Mouse (Mus musculus) olfactory bulb, adult 2 months (tissue): Measurements from ENCODE around the gene Rab13. TPM values are rescaled to one million over a fixed set of nuclear protein-coding genes. Genes with fewer than 3 reads are reported as not detected.
"Not testable (repeated sequence)": the region's sequence is repeated elsewhere in the genome, so short reads cannot be mapped to it uniquely, and the experiment has no call there.

Experiments used
- H3K27ac ChIP-seq: fragments of 200-500 bp; 2 replicates; pipeline ENCODE4 v1.5.1; 2012; ENCODE audit warnings: low read depth, low read length; ENCODE audit not compliant: insufficient read depth
- H3K4me1 ChIP-seq: fragments of 200-500 bp; 2 replicates; pipeline ENCODE4 v1.6.1; 2012; ENCODE audit warnings: low read length; ENCODE audit not compliant: control insufficient read depth, insufficient read depth
- H3K4me3 ChIP-seq: fragments of 200-500 bp; 2 replicates; pipeline ENCODE4 v1.5.1; 2012; ENCODE audit warnings: mild to moderate bottlenecking, low read depth, low read length, moderate library complexity; ENCODE audit not compliant: insufficient read depth
- CTCF ChIP-seq: fragments of 200-500 bp; IDR thresholded peaks from 2 replicates; pipeline ENCODE4 v1.5.1; 2012; ENCODE audit warnings: low read depth, mild to moderate bottlenecking, low read length, moderate library complexity; ENCODE audit not compliant: insufficient read depth
- POLR2A ChIP-seq: fragments of 200-500 bp; IDR thresholded peaks from 2 replicates; pipeline ENCODE4 v1.6.1; 2012; ENCODE audit warnings: mild to moderate bottlenecking, low read depth, low read length, moderate library complexity; ENCODE audit not compliant: insufficient read depth
- WGBS: fragments of 180-500 bp; shearing (Covaris S2); methylation state at CpG from one replicate; pipeline ENCODE4 v1.1.7; 2018; 5-methylcytosine and 5-hydroxymethylcytosine counted together
- polyA plus RNA-seq: library from polyadenylated mRNA; stranded (reverse); fragments of >200 nt; gene quantifications from 2 replicates; pipeline ENCODE4 v1.2.4, GENCODE M21; 2012; ENCODE audit warnings: low replicate concordance; ENCODE audit not compliant: missing spikeins, insufficient read depth, insufficient read length

The Rab13 gene
- polyA plus RNA-seq, 1 experiment: not detected

DNA sequence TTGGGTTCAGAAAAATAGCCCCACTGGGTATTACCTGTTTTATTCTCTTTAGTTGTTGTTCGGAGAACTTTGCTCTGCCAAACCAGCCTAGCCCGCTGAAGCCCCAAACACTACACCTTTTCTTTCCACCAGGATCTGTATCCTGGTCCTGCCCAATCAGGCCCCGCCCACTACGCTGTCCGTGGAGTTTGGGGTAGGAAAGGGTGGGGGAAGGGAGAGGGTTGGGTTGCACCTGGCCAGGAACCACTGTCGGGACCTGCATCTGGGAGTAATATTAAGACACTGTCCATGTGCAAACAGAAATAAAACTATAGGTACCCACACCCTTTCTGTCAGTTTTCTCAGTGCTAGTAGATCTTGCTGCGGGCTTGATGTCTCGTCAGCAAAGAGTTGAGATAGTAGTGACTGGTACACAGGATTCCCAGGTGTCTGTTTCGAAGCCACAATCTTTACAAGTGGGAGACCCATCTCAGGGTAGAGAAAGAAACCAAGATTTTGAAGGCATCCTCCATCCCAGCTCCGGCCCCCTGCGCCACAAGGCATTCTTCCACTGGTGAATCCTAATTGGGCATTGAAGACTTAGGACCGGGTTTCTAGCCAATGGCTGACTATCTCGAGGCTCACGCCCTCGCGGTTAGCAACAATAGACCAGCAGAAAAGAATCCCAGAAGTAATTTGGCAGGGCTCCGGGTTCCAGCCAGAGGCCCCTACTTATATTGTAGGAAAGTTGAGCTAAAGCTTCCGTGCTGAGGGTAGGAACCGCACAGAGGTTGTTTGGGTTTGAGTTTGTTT, 29.7 kb downstream of the Rab13 start, which contains the start of gene Creb3l4:
Gene Creb3l4, minus strand, starts transcription at position 529 of the 792 bp plus-strand sequence.
- Histone ChIP-seq H3K4me3 (no peak within 1 kb of the TSS), H3K4me1 (peaks cover 7% of the 10 kb centered on the region), H3K27ac (no peak within 1 kb of the TSS)
- TF ChIP-seq CTCF (no peak), POLR2A (no peak)
- 11% methylated on average over 19 of the region's 19 CpGs for WGBS

DNA sequence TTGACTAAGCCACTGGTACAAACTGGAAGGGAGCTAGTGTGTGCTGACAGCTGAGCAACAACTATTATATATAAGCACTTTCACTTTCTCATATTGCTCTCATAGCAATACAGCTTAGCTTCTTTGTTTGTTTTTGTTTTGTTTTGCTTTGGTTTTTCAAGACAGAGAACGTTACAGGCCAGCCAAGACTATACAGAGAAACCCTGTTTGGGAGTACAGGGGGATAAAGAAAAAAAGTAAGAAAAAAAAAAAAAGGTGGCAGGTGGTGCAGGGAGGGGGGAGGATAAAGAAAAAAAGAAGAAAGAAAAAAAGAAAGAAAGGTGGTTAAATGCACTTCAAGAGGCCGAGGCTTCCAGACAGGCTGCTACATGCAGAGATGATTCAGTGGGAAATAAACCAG, 31.9 kb downstream of the Rab13 start:
- Histone ChIP-seq H3K4me3 (no peak overlapping the region), H3K4me1 (peaks cover 12% of the 10 kb centered on the region), H3K27ac (no peak overlapping the region)
- 35% methylated on average over 2 of the region's 2 CpGs for WGBS
- TF ChIP-seq POLR2A (no peak), CTCF (no peak)

DNA sequence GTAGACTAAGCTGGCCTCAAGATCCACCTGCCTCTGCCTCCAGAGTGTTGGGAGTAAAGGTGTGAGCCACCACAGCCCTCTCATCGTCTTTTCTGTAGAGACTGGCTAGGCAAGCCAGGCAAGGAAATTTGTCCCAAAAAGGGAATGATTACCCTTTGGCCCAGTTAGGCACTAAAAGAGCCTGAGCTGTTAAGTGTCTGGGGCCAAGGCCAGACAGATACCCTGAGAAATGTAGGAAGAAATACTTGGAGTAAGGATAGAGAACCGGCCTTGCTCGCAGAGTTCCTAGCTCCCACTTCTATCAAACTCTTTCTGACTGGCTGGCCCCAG, 34.1 kb downstream of the Rab13 start:
- peak overlapping the region; percentile 93 for H3K27ac ChIP-seq
- peaks cover 12% of the 10 kb centered on the region for H3K4me1 ChIP-seq
- TF ChIP-seq POLR2A (no peak), CTCF (no peak)
- 0% methylated on average over 3 of the region's 3 CpGs for WGBS
- H3K4me3 ChIP-seq: peak overlapping the region; percentile 45

DNA sequence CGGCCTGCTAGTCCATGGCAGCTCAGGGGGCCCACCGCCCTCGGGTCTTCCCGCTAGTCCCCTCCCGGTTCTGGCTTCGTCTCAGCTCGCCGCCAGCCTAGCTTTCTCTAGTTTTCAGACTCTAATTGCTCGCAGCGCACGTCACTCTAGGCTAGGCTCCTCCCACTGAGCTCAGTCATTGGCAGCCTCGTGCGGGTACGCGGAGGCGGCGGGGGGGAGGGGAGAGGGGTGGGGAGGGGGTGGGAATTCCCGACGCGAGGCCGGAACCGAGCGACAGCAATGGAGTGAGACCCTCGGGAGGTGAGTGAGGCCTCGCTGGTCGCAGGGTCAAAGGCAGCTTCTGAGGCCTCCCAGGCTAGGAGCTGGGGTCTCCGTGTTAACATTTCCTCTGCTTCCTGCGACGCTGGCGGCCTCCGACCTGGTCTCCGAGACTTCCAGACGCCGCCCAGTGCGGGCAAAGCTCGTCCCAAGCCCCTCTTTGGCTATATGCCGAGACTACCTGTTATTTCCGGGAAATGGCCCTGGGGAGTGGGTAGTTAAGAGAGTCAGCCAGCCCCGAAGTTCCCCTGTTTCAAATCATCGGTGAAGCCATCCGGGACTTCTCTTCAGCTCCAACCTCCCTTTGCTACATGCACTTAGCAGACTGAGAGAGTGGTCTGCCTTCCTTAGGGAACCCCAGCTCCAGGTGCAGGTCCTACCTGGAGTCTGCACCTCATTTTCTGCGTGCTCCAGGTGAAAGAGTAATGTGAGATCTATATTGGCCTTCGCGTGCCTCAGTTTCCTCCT, 34.7 kb downstream of the Rab13 start, which contains the start of gene Slc39a1:
Gene Slc39a1, plus strand, starts transcription at position 213 of the 786 bp plus-strand sequence.
- H3K4me3 ChIP-seq: peak within 1 kb of the TSS; percentile 68
- peak within 1 kb of the TSS; percentile 93 for H3K27ac ChIP-seq
- peaks cover 7% of the 10 kb centered on the region for H3K4me1 ChIP-seq
- under 1% methylated on average over 43 of the region's 44 CpGs for WGBS
- TF ChIP-seq CTCF (no peak), POLR2A (peak; percentile 51)

DNA sequence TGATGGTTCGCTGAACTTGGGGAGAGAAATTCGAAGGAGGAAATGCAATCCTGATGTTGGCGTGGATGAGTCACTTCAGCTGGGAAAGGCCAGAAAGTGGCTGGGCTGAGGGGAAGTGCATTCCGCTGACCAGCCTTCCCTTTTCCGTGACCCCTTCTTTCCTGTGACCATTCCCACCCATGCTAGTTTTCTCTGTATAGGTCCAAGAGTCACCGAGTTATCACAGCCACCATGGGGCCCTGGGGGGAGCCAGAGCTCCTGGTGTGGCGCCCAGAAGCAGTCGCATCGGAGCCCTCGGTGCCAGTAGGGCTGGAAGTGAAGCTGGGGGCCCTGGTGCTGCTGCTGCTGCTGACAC, 35.2 kb downstream of the Rab13 start:
- WGBS: 1% methylated on average over 10 of the region's 10 CpGs
- Histone ChIP-seq H3K4me3 (peak overlapping the region; percentile 68), H3K27ac (0 out of 2 replicates have a peak overlapping the region, but pooled peaks have one; percentile 57), H3K4me1 (peaks cover 6% of the 10 kb centered on the region)
- TF ChIP-seq POLR2A (no peak), CTCF (no peak)

DNA sequence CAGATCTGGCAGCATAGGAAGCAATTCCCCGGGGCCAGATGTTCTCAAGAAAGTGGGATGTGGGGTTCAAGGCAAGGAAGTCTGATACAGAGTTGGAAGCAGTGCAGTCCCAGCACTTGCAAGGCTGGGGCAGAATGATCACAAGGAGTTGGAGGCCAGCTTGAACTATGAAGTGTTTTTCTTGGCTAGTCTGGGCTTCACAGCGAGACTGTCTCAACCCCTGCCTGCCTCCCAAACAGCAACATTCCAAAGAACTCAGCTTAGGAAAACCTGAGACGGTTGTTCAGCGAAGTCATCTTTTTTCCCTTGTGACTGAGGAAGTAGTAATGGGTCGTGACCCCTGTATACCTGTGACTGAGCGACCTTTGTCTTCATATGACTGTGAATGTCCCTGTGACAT, 37.3 kb downstream of the Rab13 start:
- Histone ChIP-seq H3K4me3 (no peak overlapping the region), H3K27ac (no peak overlapping the region), H3K4me1 (peaks cover 7% of the 10 kb centered on the region)
- WGBS: 86% methylated on average over 6 of the region's 6 CpGs
- TF ChIP-seq CTCF (no peak), POLR2A (no peak)

DNA sequence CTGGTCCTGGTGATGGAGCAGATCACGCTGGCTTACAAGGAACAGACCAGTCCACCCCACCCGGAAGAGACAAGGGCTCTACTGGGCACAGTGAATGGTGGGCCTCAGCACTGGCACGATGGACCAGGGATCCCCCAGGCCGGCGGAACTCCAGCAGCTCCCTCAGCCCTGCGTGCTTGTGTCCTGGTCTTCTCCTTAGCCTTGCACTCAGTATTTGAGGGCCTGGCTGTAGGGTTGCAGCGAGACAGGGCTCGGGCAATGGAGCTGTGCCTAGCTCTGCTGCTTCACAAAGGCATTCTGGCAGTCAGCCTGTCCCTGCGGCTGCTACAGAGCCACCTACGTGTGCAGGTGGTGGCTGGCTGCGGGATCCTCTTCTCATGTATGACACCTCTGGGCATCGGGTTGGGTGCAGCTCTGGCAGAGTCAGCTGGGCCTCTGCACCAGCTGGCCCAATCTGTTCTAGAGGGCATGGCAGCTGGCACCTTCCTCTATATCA, 38.3 kb downstream of the Rab13 start:
- not testable (repeated sequence) for H3K27ac ChIP-seq, H3K4me3 ChIP-seq
- WGBS: 88% methylated on average over 11 of the region's 12 CpGs
- H3K4me1 ChIP-seq: peaks cover 12% of the 10 kb centered on the region

DNA sequence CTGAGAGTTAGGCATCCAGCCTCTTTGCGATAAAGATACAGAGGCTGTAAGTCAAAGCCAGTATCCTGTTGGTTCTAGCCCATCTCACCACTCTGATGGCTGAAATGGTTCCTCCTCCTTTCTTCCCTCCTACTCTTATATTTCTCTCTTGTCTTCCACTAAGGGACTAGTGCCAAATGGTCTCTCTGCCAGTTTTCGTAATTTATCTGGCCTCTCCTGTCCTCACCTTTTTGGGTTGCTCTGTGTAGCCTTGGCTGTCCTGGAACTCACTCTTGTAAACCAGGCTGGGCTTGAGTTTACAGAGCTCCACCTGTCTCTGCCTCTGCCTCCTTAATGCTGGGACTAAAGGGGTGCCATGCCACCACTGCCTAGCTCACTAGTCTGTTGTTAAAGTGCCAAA, 39.2 kb downstream of the Rab13 start:
- peaks cover 12% of the 10 kb centered on the region for H3K4me1 ChIP-seq
- H3K27ac ChIP-seq, H3K4me3 ChIP-seq: not testable (repeated sequence)
- WGBS: 85% methylated on average over 2 of the region's 2 CpGs

DNA sequence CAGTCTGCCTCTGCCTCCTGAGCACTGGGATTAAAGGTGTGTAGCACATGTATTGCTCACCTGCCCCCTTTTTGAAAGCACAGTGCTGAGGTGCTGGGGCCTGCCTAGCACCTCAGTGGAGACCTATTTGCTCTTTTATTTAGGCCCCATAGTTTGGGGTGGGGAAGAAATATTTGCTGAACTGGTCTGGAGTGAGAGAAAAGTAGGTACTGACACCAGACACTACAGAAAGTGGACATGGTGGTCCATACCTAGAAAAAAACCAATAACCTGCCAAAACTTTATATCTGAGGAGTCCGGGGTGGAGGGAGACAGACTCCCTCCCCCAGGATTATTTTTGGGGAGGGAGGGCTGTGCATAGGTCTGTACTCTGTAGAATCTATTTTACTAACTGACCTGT, 39.7 kb downstream of the Rab13 start:
- H3K4me1 ChIP-seq: peaks cover 12% of the 10 kb centered on the region
- H3K4me3 ChIP-seq, H3K27ac ChIP-seq: not testable (repeated sequence)
- WGBS: 65% methylated on average over 1 of the region's 1 CpGs
